Mouse (Mus musculus) T-helper 1 cell (primary cell): ENCODE data around the gene Ddn.
"Not testable (repeated sequence)": the region's sequence is repeated elsewhere in the genome, so short reads cannot be mapped to it uniquely, and the experiment has no call there.

Experiments
- in situ Hi-C: fragments of 300-600 bp; cut with MboI, MseI; formaldehyde crosslinking; loops from one replicate; pipeline ENCODE4 v1.15.1; 2025; ENCODE audit warnings: high pct_unique_total_duplicates

The Ddn gene

DNA sequence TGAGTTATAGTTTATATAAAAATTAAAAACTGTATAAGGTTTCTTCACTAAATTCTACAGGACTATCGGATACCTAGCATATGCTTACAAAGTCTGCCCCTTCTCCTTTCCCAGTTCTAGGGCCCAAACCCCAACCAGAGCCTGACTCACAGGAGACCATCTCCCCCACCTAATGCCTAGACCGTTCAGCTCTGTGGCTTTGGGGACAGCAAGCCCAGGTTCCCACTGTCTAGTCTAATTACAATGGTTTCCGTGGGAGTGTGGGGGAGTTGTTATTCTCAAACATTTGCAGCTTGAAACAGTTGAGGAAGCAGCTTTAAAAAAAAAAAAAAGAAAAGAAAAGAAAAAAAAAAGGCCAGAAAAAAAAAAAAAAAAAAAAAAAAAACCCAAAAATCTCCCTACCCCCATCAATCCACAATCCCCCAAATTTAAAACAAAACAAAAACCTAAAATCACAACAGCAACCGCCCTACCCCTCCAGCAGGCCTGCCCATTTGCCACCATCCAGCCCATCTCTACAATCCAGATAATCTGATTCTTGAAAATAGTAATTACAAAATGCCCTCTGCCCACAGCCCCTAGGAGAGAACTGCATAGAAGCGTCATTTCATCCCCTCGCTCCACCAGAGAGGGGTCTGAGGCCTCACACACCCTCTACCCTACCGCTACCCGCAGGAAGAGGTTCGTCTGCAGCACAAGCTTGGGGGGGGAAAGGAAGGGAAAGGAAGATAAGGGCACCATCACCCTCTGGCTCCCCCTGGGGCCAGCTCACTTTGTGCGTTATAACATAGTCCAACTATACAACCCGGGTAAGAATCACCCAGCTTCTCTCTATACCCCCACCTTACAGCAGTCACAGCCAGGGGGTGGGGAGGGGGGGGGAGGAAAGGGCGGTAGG lies 23.1 kb upstream of the Ddn start:
- in situ Hi-C loops: loop anchor here (5.0 kb wide), 1 partner anchor 85 kb away; the partner anchor contains the start of gene Lmbr1l

DNA sequence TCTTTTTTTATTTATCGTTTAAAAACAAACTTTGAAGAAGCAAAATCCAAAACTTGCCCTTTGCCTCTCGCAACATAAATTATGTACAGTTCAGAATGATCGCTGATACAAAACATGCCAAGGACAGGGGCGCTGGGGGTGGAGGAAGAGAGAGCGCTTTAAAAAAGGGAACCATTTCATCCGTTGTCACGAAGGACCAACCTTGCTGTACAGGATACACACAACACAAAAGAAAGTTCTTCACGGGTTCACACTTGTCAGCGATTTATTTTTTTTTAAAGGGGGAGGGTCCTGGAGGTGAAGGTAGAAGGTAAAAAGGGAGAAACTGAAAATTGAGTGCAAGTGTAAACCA lies 22.4 kb upstream of the Ddn start:
- in situ Hi-C loops: loop anchor here (5.0 kb wide), 1 partner anchor 86 kb away; the partner anchor contains the start of gene Lmbr1l

DNA sequence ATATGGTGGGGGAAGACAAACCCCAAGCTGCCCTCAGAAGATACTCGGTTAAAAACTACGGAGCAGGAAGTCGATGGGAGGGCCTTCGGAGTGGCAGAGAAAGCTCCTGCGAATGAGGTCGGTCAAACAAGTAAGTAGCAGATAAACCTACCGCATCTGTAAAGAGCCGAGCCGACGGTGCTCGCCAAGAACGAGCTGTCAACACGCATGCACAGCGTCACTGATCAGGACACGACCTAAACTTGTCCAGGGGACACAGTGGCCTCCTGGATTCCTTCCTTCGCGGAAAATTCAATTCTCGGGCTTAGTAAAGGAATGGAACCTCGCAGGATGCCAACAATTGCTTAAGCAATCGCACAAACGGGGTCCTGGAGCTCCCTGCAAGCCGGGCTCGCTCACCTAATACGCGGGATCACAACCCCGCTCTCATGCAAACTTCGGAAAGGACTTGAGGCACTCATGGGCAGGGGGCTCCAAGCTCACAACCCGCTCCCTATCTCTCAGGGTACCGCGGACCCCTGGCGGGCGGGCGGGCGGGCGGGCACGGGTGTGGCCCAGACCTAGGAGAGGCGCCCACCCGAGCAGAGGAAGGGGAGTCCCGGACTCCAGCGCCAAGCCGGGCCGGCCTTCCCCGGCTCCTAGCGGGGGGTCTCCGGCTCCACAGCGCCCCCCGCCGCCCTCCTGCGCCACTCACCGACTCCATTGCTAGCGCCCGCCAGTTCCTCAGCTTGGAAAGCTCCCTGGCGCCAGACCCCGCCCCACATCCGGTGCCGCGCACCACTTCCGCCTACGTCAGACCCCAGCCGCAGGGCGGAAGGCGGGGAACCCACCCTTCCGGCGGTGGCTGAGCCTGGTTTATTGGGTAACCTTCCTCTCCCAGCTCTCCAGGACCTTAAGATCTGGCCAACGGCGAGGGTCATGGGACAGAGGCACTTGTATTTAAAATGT lies 21.7 kb upstream of the Ddn start, which contains the start of gene Prkag1:
Gene Prkag1, minus strand, starts transcription at position 786 of the 948 bp plus-strand sequence.
- in situ Hi-C loops: loop anchor here (5.0 kb wide), 1 partner anchor 86 kb away; the partner anchor contains the start of gene Lmbr1l

DNA sequence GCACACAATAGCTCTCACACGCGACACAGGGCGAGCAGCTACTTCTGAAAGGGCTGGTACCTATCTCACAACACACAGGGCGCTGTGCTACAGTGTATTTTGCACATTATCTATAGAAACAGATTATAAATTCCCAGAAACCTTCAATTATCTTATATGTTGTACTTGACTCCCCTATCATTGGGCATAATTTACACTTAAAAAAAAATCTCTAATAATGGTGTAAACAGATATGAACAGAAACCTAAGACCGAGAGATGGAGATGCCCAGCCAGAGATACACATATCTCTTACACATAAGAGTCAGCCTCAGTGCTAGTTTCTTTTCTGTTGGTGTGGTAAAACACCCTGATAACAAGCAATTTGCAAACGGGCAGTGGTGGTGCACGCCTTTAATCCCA lies 18.3 kb upstream of the Ddn start:
- in situ Hi-C loops: no loop called here

DNA sequence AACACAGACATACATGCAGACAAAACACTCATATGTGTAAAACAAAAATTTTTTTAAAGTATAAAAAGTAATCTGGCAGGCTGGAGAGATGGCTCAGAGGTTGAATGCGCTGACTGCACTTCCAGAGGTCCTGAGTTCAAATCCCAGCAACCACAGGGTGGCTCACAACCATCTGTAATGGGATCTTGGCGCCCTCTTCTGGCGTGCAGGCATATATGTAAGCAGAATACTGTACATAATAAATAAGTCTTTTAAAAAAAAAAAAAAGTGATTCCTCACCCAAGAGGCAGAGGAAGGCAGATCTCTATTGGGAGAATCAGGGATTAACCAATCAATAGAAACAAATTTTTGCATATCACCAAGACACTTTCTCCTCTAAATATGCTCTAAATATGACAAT lies 14.1 kb upstream of the Ddn start:
- in situ Hi-C loops: no loop called here

DNA sequence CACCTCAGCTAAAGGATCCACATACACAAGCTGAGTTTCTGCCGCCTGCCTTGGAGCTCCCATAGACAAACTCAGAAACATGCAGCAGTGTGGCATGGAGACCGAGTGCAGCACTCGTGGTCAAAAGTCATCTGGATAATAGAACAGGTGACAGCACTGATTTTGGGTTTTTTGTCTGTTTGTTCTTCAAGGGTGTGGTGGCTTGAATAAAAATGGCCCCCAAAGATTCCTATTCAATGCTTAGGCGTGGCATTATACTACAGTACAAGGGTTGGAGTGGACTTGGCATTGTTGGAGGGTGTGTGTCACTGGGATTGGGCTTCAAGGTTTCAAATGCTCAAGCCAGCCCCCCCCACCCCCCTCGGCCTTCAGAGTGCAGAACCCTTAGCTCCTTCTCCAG lies 12.9 kb upstream of the Ddn start:
- in situ Hi-C loops: no loop called here

DNA sequence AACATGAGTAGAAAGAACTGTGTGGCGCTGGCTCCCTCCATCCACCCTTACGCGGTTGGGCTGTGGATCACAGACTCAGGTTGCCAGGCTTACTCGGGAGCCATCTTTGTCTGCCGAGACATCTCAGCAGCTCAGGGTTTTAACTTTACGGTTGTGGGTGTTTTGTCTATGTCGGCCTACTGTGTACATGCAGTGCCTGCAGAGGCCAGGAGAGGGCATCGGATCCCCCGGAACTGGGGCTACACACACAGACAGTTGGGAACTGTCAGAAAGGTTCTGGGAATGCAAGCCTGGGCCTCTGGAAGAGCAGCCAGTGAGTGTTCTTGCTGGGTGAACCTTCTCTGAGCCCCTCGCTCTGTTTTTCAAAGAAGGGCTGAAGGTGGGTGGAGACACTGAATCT lies 12.1 kb upstream of the Ddn start:
- in situ Hi-C loops: no loop called here

DNA sequence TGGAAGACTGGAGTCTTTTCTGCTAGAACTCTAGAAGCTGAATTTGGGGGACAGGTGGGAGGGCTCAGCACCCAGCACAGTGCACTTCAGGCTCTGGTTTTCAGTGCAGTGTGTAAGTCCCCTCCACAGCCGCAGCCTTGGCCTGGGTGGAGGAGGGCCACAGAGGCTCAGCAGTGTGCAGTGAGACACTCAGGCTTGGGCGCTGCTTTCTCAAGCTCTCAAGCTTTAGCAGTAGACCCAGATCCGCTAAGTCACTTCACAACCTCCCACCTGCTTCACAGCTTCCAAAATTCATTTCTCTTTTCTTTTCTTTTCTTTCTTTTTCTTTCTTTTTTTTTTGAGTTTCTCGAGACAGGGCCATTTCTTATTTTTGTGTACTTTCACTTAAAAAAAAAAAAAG lies 11.6 kb upstream of the Ddn start:
- in situ Hi-C loops: no loop called here

DNA sequence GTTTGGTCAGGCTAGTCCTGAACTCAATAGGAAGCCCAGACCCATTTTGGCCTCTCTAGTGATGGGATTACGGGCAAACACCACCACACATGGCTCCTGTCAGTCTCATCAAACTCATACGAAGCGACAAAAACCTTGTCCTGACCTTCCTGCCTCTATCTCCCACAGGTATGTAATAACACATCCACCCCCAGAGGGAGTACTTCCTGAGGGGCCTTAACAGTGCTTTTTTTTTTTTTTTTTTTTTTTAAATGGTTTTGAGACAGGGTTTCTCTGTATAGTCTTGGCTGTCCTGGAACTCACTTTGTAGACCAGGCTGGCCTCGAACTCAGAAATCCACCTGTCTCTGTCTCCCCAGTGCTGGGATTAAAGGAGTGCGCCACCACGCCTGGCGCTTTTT lies 8.9 kb upstream of the Ddn start:
- in situ Hi-C loops: no loop called here

DNA sequence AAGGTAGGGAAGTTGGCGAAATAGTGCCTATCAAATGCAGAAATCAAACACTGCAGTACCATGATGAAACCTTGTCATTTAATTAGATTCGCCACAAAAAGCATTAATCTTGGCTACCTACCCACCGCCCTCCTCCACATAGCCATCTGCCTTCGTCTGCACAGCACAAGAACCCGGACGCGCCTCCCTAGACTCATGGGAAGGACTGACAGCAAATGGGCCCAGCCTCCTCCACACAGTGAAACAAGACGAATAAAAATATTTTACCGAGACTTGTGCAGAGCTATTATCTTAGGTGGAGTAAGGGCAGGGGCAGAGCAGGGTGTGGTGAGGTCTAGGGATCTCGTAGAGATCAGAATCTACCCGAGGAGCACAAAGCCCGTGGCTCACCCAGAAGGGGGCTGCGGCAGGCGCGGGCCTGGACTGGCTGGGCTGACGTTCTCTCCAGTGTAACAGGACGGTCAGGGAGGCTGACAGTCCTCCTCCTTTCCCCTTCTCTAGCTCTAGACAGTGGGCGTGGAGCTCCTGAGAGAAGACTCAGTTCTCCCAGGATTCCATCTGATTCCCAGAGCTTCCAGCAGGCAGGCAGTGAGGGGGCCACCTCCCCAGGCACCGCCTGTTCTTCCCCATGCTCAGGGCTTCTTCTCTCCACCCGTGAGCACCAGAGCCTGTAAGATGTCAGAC lies 3.6 kb upstream of the Ddn start:
- in situ Hi-C loops: no loop called here

DNA sequence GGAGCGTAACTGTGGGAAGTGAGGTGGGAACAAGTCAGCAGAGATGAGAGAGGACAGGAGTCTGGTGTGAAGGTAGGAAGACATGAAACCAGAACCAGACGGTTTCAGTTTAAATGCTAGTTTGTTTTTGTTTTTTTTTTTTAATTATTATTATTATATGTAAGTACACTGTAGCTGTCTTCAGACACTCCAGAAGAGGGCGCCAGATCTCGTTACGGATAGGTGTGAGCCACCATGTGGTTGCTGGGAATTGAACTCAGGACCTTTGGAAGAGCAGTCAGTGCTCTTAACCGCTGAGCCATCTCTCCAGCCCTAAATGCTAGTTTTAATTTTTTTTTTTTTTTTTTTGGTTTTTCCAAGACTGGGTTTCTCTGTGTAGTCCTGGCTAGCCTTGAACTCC lies 922 bp upstream of the Ddn start:
- in situ Hi-C loops: not testable (repeated sequence)

DNA sequence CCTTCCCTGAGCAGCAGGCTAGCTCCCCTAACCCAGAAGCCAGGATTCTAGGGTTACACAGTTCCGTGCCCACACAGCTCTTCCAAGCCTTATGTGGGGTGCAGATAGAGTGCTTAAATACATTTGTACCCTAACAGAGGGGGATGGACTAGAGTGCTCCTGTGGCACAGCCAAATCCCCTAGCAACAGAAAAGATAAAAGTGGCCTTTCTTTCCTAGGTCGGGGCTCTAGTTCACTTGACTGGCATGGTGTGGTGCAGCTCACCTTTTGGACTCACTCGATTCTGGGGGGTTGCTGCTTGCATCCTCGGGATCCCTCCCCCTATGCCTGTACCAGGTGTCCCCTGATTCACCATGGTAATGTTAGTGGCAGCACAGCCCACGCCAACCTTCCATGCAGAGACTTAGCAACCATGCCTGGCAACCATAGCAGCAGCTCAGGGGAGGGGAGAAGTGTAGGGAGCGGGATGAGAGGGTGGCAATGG lies 597 bp downstream of the Ddn start:
- in situ Hi-C loops: loop anchor here (5.0 kb wide), 1 partner anchor 971 kb away; no protein-coding TSS in a partner anchor

DNA sequence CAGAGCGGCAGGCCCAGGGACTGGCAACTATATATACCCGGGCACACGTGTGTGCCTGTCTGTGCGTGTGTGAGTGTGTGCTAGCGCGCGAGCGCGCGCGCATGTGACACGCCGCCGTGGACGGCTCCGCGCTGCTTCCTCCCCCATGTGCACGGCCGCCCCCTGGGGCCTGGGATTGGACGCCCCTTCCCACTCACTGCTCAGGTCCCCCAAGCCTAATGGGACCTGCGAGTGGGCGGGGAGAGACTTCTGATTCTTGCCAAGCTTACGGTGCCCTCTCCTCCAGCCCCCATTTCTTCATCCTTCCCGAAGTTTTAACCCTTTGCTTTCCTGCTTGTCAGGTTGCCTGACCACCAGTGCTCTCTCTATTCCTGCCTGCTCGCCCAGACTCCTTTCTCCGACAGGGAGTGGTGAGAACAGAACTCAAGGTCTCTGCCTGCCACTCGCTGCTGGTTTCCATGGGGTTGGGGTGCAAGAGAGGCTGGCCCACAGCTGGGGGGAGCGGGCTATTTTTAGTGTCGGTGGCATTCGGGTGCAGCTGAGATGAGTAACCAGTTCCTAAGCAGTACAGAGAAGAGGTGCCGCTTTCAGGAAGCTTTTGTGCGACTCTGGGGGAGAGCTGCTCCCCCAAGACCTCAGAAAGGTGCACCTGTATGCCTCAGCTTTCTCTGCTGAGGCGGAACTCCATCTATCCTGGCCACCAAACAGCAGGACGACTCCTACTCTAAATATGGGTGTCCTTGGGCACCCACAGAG lies 1.2 kb downstream of the Ddn start:
- in situ Hi-C loops: loop anchor here (5.0 kb wide), 1 partner anchor 971 kb away; no protein-coding TSS in a partner anchor

DNA sequence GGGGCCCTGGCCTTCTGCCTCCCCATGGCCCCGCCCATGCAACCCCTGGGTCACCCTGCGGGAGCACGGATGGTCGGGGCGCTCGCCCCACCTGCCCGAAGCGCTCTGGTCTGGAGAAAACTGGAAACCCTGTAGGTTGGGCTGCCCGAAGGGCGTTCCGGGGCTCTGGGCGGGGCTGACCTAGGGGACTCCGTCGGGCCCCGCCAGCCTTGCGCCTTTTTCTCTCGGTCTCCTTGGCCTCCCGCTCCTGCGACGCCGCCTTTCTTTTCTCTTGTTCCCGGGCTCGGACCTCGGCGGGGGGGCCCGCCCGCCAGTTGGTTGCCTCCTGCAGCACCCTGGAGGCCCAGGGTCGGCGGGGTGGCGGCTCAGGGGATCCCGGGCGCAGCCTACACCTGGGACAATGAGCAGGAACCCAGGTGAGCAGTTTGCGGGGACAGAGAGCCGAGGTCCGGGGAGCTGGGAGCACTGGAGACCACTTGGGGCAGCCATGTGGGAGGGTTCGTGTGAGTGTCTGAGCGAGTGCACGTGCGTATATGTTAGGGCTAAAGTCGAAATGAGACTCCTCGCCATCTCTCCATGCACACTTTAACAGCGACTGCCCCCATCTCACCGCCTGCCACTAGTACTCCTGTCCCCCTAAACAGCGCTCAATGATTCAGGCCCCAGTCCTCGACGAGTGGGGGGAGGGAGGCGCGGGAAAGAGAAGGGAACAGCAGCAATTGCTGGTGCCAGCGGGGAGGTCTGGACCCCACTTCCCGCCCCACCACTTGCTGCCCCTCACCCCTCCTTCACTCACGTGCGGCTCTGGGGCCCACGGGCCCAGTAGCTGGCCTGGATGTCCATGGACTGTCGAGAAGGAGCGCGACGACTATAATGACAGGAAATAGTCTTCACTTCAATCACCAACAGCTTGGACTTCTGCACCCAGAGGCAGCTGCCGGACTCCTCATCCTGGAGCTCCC lies 2.2 kb downstream of the Ddn start:
- in situ Hi-C loops: loop anchor here (5.0 kb wide), 1 partner anchor 970 kb away; no protein-coding TSS in a partner anchor

DNA sequence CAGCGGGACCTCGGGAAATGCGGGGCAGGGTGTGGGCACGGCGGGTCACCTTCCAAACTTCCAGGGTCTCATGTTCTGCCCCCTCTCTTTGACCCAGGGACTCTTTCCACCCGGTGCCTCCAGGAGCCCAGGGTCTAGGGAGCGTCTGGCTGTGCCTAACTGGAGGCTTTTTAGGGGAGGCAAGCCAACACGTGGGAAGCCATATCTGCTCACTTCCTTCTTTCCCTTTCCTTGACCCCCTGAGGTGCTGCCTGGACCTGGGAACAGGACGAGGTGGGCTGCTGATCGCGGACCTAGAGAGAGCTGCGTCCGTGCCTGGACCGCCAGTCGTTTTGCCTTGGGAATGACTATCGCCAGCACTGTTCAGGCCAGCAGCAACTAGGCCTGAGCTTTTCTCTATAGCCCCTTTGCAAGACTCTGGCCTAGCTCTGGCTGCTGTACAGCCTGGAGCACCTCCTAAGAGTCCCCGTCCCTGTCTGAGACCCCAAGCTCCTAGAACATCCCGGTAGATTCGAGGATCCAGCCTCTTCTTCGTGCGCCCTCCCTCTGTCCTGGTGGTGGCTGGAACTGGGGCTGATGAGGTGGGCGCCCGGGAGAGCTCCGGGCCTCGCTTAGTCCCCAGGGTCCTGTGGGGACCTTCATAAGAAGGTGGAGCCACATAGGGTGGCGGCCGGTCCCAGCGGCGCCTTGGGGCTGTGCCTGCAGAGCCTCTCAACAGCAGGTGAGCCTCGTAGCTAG lies 3.0 kb downstream of the Ddn start:
- in situ Hi-C loops: loop anchor here (5.0 kb wide), 1 partner anchor 969 kb away; no protein-coding TSS in a partner anchor

DNA sequence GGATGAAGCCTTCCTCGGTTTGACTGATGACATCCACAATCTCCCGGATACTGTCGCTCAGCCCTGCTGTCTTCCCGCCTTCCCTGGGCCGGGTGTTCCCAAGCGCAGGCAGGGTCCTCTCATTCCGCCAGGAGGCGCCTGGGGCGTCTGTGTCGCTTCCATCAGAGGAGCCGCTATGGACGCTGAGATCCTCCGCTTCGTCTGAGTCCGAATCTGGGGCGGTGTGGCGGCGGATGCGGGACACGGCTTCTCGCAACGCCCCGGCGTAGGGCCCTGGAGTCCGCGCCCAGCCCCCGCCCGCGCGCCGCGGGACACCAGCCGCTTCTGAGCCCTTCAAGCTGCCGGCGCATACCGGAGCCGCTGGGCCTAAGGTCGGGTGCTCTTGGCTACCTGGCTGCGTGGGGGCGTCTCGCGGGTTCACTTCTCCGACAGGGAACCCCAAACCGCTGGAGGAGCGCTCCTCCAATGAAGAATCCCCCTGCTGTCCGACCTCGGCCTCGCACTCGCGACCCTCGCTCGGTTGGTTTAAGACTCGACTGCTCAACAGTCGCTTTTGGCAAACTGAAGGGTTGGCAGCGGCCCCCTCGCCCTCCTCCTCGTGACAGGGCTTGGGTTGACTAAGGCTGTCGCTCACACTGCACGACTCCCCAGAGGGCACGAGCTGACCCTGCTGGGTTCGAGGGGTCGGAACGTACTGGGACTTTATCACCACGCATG lies 3.8 kb downstream of the Ddn start:
- in situ Hi-C loops: loop anchor here (5.0 kb wide), 1 partner anchor 968 kb away; no protein-coding TSS in a partner anchor

DNA sequence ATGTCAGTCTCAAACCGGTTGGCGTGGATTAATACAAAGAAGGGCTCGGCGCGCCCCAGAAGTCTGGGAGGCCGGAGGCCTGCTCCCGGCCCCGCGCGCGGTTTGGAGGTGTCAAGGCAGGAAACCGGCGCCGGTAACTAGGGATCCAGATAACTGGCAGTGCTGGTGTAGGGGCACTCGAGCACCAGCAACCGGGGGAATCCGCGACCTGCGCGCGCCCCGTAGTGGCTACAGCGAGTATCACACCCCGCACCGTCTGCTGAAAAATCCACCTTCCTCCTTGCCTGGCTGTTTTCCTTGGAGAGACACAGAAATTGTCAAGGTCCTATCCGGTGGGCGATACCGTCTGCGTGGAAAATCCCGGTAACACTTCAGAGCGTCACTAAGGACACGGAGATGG lies 5.2 kb downstream of the Ddn start:
- in situ Hi-C loops: no loop called here

DNA sequence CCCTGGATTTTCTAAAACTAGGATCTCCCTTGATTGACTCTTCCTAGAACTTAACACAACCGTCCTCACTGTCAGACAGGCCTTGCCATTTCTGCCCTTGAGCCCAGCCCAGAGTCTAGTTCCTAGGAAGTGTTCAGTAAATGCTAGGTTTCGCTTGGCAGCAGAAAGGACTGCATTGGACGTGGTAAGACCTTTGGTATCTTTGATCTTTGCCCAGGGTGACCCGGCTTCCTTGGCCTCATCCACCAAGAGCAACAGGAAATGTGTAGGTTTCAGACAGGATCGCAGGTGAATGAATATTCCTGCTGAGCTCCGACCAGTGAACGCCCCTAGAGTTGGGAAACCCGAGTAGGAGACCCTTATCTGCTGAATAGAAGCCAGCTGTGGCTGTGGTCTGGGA lies 6.4 kb downstream of the Ddn start:
- in situ Hi-C loops: no loop called here
